Mouse (Mus musculus): ENCODE data around the gene Krba1.

Krba1 gene

DNA sequence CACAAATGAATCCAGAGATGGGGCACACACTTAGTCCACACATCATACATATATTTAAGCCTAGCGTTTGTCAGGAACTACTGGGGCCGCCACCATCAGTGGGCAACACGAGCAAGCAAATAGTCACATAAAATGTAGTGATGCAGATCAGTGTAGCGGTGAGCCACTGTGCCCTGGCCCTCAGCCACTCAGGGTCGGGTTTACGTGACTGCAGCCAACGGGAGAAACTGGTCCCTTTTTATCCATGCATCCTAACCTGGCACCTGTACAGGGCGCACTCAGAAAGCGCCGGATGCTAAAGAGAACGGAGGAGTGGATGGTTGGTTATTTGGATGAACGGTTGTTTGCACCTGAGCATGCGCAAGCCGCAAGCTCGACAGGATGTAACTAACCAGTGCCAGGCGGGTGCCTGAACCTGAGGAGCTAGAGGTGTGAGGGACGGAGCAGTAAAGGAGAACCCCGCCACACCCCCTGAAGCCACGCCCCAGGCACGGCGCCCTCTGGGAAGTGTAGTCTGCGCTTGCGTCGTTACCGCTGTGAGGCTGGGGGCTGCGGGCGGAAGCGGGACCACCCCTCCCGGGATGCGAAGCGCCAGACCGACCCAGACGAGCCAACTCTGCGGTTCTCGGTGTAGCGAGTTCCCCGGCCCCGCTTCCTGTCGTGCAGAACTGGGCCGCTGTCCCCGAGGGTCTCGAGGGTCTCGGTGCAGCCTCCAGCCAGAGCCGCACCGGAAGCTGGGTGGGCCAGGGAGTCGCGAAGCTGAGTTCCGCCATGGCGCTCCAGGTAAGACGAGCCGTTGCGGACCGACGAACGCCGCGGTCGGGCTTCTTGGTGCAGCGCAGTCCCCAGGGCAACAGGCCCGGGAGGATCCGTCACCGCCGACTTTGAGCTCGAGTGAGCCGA is at the start of gene Krba1:
TSS of gene Krba1 (plus strand) at position 482 of the 903 bp plus-strand sequence.
- DNase-seq, result peak; percentile 90

DNA sequence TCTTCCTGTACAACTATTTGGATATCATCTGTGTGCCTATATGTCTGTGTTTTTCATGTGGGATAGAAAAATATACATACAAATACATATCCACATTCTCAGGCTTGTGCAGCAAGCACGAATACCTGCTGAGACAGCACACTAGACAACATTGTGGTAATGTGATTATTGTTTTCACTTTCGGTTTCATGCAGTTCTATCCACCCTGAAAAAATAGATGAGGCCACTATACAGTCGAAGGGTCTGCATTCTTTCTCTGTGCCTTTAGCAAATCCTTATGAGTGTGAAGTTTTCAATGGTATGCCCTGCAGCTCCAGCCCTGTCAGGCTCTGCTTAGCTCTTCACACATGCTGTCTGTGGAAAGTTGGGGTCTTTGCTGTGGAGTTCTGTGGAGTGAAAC is 36.5 kb upstream of the Krba1 start:
- no peak for DNase-seq

DNA sequence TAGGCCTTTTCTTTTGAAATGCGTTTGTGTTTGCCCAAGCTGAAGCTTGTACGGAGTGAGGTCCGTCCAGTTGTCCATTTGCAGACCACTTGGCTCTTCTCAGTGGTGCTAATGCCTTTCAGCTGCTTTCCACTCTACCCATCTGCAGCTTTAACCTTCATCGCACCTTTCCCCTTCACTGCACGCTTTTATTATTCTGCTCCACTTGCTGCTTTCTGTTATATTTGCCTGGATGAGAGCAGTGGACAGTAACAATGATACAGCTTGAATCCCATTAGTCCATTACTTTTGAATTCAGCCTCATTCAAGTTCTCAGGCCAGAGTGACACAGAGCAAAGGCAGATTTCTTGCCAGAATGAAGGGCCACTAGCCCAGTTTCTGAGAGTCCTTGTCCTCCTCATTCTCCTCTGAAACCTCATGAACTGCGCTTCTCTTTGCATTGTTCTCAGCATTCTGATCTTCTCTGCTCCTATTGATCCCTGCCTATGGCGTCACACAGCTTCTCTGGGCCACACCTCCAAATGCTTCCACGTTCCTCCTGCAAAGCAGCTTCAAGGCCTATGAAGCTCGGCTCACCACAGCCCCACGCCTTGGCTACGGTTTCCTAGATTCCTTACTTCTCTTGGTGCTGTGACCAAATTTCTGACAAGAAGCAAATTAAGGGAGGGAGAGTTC is 28.9 kb upstream of the Krba1 start:
- no peak for DNase-seq

DNA sequence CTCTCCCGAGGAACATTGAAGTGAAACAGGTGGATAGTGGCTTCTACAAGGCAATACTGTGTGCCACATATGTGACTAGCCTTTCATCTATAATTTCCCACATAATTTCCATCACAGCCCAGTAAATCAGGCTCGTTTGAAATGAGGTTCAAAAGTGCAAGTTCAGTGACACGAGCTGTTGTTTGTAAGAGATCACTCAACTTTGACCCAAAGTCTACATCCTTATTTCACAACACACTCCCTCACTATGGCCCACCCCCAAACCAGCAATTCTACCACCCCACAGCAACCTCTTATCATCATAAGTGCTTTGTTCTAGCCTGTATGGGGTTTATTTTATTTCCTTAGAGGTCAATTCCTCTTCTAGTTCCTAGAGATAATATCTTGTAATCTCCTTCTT is 7.2 kb upstream of the Krba1 start:
- DNase-seq, result no peak

DNA sequence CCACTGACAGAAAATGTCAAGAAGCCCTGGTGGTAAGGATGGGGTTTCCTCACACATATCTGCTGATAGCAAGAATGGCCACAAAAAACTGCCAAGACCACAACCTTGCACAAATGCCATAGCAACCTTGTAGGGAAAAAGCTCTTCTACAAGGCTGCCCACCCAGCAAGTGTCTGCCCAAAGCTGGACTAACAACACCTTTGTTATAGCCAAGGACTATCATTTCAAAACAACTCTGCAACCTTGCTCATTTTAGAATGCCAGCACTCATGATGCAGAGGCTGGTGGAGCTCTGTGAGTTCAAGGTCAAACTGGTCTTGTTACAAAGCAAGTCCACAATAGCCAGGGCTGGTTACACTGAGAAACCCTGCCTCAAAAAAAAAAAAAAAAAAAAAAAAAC is 1.6 kb upstream of the Krba1 start:
- no peak for DNase-seq

- DNase-seq, result peak; percentile 14
Measured at GRCm38 (mm10) chr6:48396008-48396595, 716 bp downstream of the Krba1 start.

GRCm38 (mm10) chr6:48396686-48397085 is 1.3 kb downstream of the Krba1 start:
- DNase-seq, result no peak

DNA sequence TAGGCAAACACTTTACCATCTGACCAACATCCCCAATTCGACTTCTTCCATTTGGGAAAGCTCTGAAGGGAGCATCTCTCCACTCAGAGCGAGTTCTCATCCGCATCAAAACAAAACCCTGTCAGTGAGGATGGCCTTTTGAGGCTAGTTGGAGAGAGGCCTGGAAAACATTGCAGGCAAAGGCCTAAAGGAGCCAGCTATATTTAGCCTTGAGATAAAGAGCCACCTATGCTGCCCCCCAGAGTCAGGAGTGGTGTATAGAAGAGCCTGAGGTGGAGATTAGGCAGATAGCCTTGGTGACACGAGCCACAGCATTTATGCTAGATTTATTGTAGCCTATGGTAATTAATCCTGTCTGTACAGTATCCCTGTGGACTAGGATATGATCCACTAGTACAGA is 1.9 kb downstream of the Krba1 start:
- DNase-seq, result peak; percentile 52

DNA sequence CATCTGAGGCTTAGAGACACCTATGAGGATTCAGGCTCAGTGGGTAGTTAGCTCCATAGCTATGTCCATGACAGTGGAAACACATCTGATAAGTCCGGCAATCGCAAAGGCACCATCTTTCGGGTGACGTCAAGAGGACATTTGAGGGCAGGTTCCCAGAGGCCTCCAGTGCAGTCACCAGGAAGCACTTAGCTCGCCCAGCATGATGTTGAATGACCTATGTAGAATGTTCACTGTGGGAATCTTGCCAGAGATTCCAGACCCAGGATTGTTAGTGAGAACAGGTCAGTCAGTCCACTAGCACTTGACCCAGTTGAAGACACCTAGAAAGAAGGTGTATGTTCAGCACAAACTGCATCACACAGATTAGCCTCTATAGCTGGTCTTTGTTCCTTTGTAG is 4.5 kb downstream of the Krba1 start:
- no peak for DNase-seq

- no peak for DNase-seq
Measured at GRCm38 (mm10) chr6:48404071-48404470, 8.7 kb downstream of the Krba1 start.

- DNase-seq, result no peak
Measured at GRCm38 (mm10) chr6:48409726-48410343, 14.4 kb downstream of the Krba1 start.

DNA sequence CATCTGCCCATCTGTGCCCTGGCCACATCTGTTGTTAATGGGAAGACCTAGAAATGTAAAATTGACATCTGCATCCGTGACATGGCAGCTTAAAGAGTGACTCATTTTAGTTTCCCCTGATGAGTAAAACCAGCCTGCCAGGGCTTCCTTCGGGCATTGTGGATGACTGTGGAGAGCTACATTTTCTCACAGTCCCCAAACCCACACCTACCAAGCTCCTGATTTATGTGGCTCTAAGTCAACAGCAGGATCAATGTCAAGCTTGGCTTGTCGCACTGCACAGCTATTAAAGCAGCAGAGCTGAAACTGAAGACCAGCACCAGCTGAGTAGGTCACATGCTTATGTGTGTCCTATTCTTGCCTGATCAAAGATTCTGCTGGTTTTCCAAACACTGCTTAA is 15.2 kb downstream of the Krba1 start:
- no peak for DNase-seq

DNA sequence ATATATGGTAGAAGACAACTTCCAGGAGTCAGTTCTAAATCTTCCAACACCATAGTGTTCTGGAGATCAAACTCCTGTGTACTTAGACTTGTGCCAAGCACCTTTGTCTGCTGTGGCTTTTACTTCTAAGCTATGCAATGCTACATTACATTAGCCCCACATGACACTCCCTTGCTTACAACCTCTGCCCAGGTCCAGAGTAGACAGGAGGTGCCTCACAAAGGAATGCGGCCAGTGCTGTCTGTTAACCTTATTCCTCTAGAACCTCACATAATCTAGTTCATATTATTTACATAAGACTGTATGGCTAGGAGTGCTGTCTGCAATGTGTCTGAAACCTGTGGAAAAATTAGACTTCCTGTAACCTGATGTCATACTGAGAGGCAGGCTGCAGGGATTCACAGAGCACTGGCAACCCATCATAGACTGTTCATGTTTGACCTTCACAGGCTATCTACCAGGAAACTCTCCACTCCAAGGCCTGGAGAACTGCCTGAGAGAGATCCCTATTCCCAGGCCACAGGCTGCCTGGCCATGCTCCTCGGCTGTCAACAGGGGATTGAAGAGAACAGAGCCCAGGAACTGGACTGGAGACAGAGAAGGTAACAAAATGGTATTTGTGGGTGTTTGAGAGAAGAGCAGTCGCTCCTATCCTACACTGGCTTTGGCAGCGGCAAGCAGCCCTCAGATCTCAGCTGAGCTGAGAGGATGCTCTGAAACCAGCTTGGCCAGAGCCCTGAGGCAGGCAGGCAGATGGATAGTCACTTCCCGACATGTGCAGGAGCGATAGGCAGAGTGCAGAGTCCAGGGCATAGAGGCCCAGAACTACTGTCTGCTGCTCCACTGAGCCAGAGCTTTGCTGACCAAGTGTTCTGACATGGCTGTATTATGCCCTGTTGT is 16.1 kb downstream of the Krba1 start:
- DNase-seq, result no peak

GRCm38 (mm10) chr6:48412147-48412546 is 16.8 kb downstream of the Krba1 start:
- no peak for DNase-seq

DNA sequence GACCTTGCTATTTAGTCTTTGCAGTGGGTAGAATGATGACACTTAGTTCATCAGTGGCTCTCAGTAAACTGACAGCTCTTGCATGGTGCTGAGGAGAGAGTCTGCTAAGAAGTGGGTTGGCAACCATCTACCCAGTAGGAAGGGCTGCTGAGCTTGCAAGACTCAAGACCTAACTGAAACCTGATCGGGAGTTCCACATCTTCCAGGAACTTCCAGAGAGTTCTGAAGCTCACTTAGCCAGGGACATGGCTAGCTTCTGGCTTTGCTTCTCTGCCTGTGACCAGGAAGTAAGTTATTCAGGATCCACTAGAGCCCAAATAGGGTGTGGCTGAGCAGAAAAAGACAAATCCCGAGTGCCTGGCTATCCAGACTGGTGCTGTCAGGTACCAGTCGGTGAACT is 17.3 kb downstream of the Krba1 start:
- DNase-seq, result no peak

DNA sequence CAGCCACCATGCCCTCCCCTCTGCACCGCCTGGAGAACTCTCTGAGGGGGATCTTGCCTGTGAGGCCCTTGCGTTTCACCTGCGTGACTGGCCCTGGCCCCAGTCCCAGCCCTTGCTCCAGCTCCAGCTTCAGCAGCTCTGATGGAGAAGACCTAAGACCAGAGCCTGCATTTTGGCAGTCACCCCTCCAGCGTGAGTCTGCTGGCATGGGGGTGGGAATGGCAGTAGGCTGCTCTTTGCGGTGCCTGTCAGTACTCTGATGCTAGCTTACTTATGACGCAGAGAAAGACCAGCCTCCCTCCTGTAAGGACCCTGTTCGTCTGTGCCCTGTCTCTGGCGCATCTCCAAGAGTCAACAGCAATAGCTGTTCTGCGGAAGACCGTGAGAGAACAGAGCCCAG is 17.7 kb downstream of the Krba1 start:
- no peak for DNase-seq

GRCm38 (mm10) chr6:48414886-48415285 is 19.5 kb downstream of the Krba1 start:
- no peak for DNase-seq

GRCm38 (mm10) chr6:48415636-48416035 is 20.2 kb downstream of the Krba1 start:
- no peak for DNase-seq

GRCm38 (mm10) chr6:48416486-48416885 is 21.1 kb downstream of the Krba1 start:
- DNase-seq, result no peak

DNA sequence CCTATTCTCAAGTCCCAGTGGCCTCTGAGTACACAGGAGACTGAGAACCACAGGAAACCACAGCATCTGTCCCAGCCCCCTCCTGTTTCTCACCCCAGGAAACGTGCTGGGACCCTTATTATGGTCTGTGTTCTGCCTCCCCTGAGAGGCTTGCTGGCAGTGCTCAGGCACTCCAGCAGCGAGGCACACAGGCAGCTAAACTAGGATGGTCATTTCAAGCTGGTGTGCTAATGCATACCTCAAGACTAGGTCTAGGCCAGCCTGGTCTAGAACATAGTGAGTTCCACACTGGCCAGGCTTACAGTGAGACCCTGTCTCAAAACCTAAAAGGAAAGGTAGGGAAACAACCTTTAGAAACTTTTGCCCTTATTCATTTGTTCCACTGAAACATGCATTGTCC is 25.3 kb downstream of the Krba1 start:
- DNase-seq, result no peak

DNA sequence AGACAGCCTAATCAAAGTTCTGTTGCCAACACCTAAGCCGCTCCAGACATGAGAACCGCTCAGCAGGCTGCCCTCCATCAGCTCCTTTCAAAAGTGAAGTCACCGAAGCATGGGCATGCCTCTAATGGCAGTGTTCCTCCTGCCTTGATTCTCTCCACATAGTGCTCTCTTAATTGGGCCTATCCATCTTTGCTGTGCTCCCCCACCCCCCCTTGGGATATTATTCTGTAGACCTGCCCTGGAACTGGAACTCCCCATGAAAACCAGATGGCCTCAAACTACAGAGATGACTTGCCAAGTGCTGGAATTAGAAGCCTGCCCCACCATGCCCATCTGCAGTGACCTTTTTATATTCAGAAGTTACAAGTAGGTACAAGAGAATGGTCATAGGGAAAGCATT is 27.9 kb downstream of the Krba1 start:
- no peak for DNase-seq

- DNase-seq, result no peak
Measured at GRCm38 (mm10) chr6:48424074-48424473, 28.7 kb downstream of the Krba1 start.

Measured in lung, postnatal 36 days (tissue).